Comparison of ENCODE assay signal across 9 mouse cellular contexts in genomic region chr11:53466231-53466971, GRCm38 (mm10). TPM values are rescaled to one million over a fixed set of nuclear protein-coding genes. Genes with fewer than 3 reads are reported as not detected.
DNase-seq lines count a peak whose midpoint lies in the region; ATAC-seq and TF ChIP-seq lines count a peak whose summit lies in the region.
"Had no signal": no experiment of that assay in that cellular context is flagged by ENCODE, and none has a peak within 500 bp of the region (broad histone marks: within the 10 kb centered on the region; RNA-seq: fewer than 3 reads in every experiment).

No protein-coding gene starts in this region.

- TF ChIP-seq EP300 in heart, adult 2 months (IDR thresholded peaks at IDR 0.05; ENCODE audit: insufficient read depth, low read depth, low read length): no peak

- intact Hi-C loops in heart, adult 2 months (cut with DNase I): loop anchor here (5.0 kb wide), 2 partner anchors 54 to 101 kb away; partner anchors contain the start of gene Kif3a

- TF ChIP-seq CTCF in heart, adult 2 months (IDR thresholded peaks at IDR 0.05): peak; percentile 97

- peaks cover 12% of the 10 kb centered on the region for H3K9me3 ChIP-seq in erythroblast, embryonic 14.5 days (ENCODE audit: control insufficient read depth, low read length)
- no peaks in the 10 kb centered on the region for H3K9me3 ChIP-seq in embryonic facial prominence, embryonic 12.5 days
- no peaks in the 10 kb centered on the region for H3K9me3 ChIP-seq in limb, embryonic 11.5 days (ENCODE audit: control insufficient read depth, low read length)
- H3K9me3 ChIP-seq in midbrain, embryonic 11.5 days (ENCODE audit: control insufficient read depth, low read length): no peaks in the 10 kb centered on the region

- H3K4me3 ChIP-seq in erythroblast, embryonic 14.5 days (replicated peaks): peak overlapping the region; percentile 38
- peak overlapping the region; percentile 27 for H3K4me3 ChIP-seq in embryonic facial prominence, embryonic 12.5 days
- peak overlapping the region; percentile 36; the same call in 1 of the 2 replicates for H3K4me3 ChIP-seq in heart, adult 2 months
- peak overlapping the region; percentile 20; the same call in 1 of the 2 replicates for H3K4me3 ChIP-seq in limb, embryonic 11.5 days (ENCODE audit: low read depth, low read length)
- H3K4me3 ChIP-seq in midbrain, embryonic 11.5 days (ENCODE audit: low read depth, low read length): 0 out of 2 replicates have a peak overlapping the region, but pooled peaks have one; percentile 6

- peaks cover 39% of the 10 kb centered on the region for H3K4me1 ChIP-seq in erythroblast, embryonic 14.5 days (ENCODE audit: control insufficient read depth)
- peaks cover 28% of the 10 kb centered on the region for H3K4me1 ChIP-seq in embryonic facial prominence, embryonic 12.5 days
- peaks cover 3% of the 10 kb centered on the region; the same call in 1 of the 2 replicates for H3K4me1 ChIP-seq in heart, adult 2 months (ENCODE audit: control insufficient read depth, insufficient read depth, low read length)
- peaks cover 10% of the 10 kb centered on the region for H3K4me1 ChIP-seq in limb, embryonic 11.5 days (ENCODE audit: control insufficient read depth, insufficient read depth, low read length)
- peaks cover 13% of the 10 kb centered on the region for H3K4me1 ChIP-seq in midbrain, embryonic 11.5 days (ENCODE audit: control insufficient read depth, insufficient read depth, low read length)

- peak overlapping the region; percentile 30; the same call in 1 of the 2 replicates for H3K9ac ChIP-seq in embryonic facial prominence, embryonic 12.5 days
- peak overlapping the region; percentile 57 for H3K9ac ChIP-seq in heart, adult 2 months (ENCODE audit: low read depth, low read length)
- peak overlapping the region; percentile 52 for H3K9ac ChIP-seq in limb, embryonic 11.5 days (ENCODE audit: low read length)
- H3K9ac ChIP-seq in midbrain, embryonic 11.5 days (ENCODE audit: low read length): peak overlapping the region; percentile 46; the same call in 1 of the 2 replicates

- peak; percentile 74 to 85 for DNase-seq in heart, adult 2 months
- DNase-seq in kidney, adult 18-20 months: peak; percentile 81
- DNase-seq in limb, embryonic 11.5 days (ENCODE audit: low spot score): peak; percentile 92
- DNase-seq in midbrain, embryonic 11.5 days (ENCODE audit: low spot score, missing footprints): peak; percentile 98
- DNase-seq in skeletal muscle tissue, adult 2 months (ENCODE audit: low read depth, low spot score): peak; percentile 57

- peaks cover 98% of the 10 kb centered on the region for H3K27me3 ChIP-seq in erythroblast, embryonic 14.5 days (ENCODE audit: control insufficient read depth)
- peaks cover 86% of the 10 kb centered on the region for H3K27me3 ChIP-seq in embryonic facial prominence, embryonic 12.5 days
- H3K27me3 ChIP-seq in heart, adult 2 months (ENCODE audit: control insufficient read depth, insufficient read depth, low read length): 0 out of 2 replicates have a peak, but pooled peaks cover 2% of the 10 kb centered on the region
- H3K27me3 ChIP-seq in limb, embryonic 11.5 days (ENCODE audit: control insufficient read depth, insufficient read depth, low read length): peaks cover 49% of the 10 kb centered on the region
- H3K27me3 ChIP-seq in midbrain, embryonic 11.5 days (ENCODE audit: control insufficient read depth, insufficient read depth, low read length): peaks cover 75% of the 10 kb centered on the region

- TF ChIP-seq POLR2A in heart, adult 2 months (IDR thresholded peaks at IDR 0.05; ENCODE audit: insufficient read depth, low read depth, low read length): no peak

- H3K4me2 ChIP-seq in embryonic facial prominence, embryonic 12.5 days (replicated peaks): peak overlapping the region; percentile 42
- H3K4me2 ChIP-seq in limb, embryonic 11.5 days (ENCODE audit: low read depth, severe bottlenecking): peak overlapping the region; percentile 43
- peak overlapping the region; percentile 42 for H3K4me2 ChIP-seq in midbrain, embryonic 11.5 days

- ATAC-seq in erythroblast, adult 5-6 weeks (replicated peaks; ENCODE audit: low FRiP score, poor library complexity, severe bottlenecking): no peak
- ATAC-seq in embryonic facial prominence, embryonic 12.5 days (ENCODE audit: insufficient number of reproducible peaks, insufficient read depth, low FRiP score, low TSS enrichment): 0 out of 2 replicates have a peak, but pooled peaks have one; percentile 8
- ATAC-seq in limb, embryonic 11.5 days (ENCODE audit: insufficient number of reproducible peaks, low FRiP score, low TSS enrichment, low read depth): 0 out of 2 replicates have a peak, but pooled peaks have one; percentile 14
- ATAC-seq in midbrain, embryonic 11.5 days (ENCODE audit: low FRiP score): peak; percentile 60; the same call in 1 of the 2 replicates

- H3K36me3 ChIP-seq in erythroblast, embryonic 14.5 days (ENCODE audit: control insufficient read depth): no peaks in the 10 kb centered on the region
- no peaks in the 10 kb centered on the region for H3K36me3 ChIP-seq in embryonic facial prominence, embryonic 12.5 days
- H3K36me3 ChIP-seq in heart, adult 2 months (ENCODE audit: control insufficient read depth, insufficient read depth, low read length): no peaks in the 10 kb centered on the region
- H3K36me3 ChIP-seq in limb, embryonic 11.5 days (ENCODE audit: control insufficient read depth, insufficient read depth, low read length): no peaks in the 10 kb centered on the region
- no peaks in the 10 kb centered on the region for H3K36me3 ChIP-seq in midbrain, embryonic 11.5 days (ENCODE audit: control insufficient read depth, insufficient read depth, low read length)

- 6% methylated on average over 40 of the region's 40 CpGs for WGBS in embryonic facial prominence, embryonic 12.5 days
- WGBS in heart, adult 2 months: 12% methylated on average over 40 of the region's 40 CpGs
- WGBS in limb, embryonic 11.5 days: 5% methylated on average over 40 of the region's 40 CpGs
- WGBS in midbrain, embryonic 11.5 days: 3% methylated on average over 40 of the region's 40 CpGs

- H3K79me2 ChIP-seq in heart, adult 2 months (replicated peaks; ENCODE audit: control insufficient read depth, insufficient read depth, low read length): no peaks in the 10 kb centered on the region

- H3K27ac ChIP-seq in embryonic facial prominence, embryonic 12.5 days: no peak overlapping the region
- H3K27ac ChIP-seq in heart, adult 2 months: no peak overlapping the region
- no peak overlapping the region for H3K27ac ChIP-seq in limb, embryonic 11.5 days (replicated peaks; ENCODE audit: low read depth, low read length)
- no peak overlapping the region for H3K27ac ChIP-seq in midbrain, embryonic 11.5 days (ENCODE audit: low read depth, low read length)

RNA-seq across cellular contexts. Expression of gene Gm9837, which starts 3.9 kb away (rescaled TPM):
- polyA plus RNA-seq in erythroblast, embryonic 14.5 days (2012): not detected in 2 replicates
- not detected in 2 replicates for total RNA-seq in erythroblast, adult 5-6 weeks (2015; ENCODE audit: low replicate concordance)
- not detected in 2 replicates for total RNA-seq in erythroblast, adult 5-6 weeks (2017; ENCODE audit: low replicate concordance)
- not detected in 2 replicates for polyA plus RNA-seq in embryonic facial prominence, embryonic 12.5 days (2016; fragmentation: Nextera tagmentation; extraction: Ambion mirVana)
- not detected for total RNA-seq in heart, adult 2 months (2021)
- polyA plus RNA-seq in heart, adult 2 months (2012; rRNA removed): not detected in 2 replicates
- polyA plus RNA-seq in limb, embryonic 11.5 days (2014; fragmentation: Nextera tagmentation; extraction: Ambion mirVana): not detected in 2 replicates
- not detected in 2 replicates for polyA plus RNA-seq in midbrain, embryonic 11.5 days (2014; fragmentation: Nextera tagmentation; extraction: Ambion mirVana)
- total RNA-seq: neutrophil, adult 5-6 weeks had no signal

RNA-seq across cellular contexts. Expression of gene Shroom1, which starts 9.4 kb away (rescaled TPM):
- not detected in 2 replicates for polyA plus RNA-seq in erythroblast, embryonic 14.5 days (2012)
- total RNA-seq in erythroblast, adult 5-6 weeks (2015; ENCODE audit: low replicate concordance): not detected in 2 replicates
- not detected in 2 replicates for total RNA-seq in erythroblast, adult 5-6 weeks (2017; ENCODE audit: low replicate concordance)
- 5.9 and 6.5 TPM in 2 replicates for polyA plus RNA-seq in embryonic facial prominence, embryonic 12.5 days (2016; fragmentation: Nextera tagmentation; extraction: Ambion mirVana)
- under 1 TPM; 0.34 to 0.91 TPM for total RNA-seq in heart, adult 2 months (2021)
- 0.53 and 0.80 TPM in 2 replicates for polyA plus RNA-seq in heart, adult 2 months (2012; rRNA removed)
- polyA plus RNA-seq in limb, embryonic 11.5 days (2014; fragmentation: Nextera tagmentation; extraction: Ambion mirVana): 4.6 and 4.7 TPM in 2 replicates
- 1.6 and 1.9 TPM in 2 replicates for polyA plus RNA-seq in midbrain, embryonic 11.5 days (2014; fragmentation: Nextera tagmentation; extraction: Ambion mirVana)
- total RNA-seq: neutrophil, adult 5-6 weeks had no signal

RNA-seq across cellular contexts. Expression of gene Gm10447, which starts 9.5 kb away (rescaled TPM):
- not detected in 2 replicates for polyA plus RNA-seq in erythroblast, embryonic 14.5 days (2012)
- not detected in 2 replicates for total RNA-seq in erythroblast, adult 5-6 weeks (2015; ENCODE audit: low replicate concordance)
- total RNA-seq in erythroblast, adult 5-6 weeks (2017; ENCODE audit: low replicate concordance): not detected in 2 replicates
- polyA plus RNA-seq in embryonic facial prominence, embryonic 12.5 days (2016; fragmentation: Nextera tagmentation; extraction: Ambion mirVana): 0.22 and 0.27 TPM in 2 replicates
- not detected for total RNA-seq in heart, adult 2 months (2021)
- not detected in 2 replicates for polyA plus RNA-seq in heart, adult 2 months (2012; rRNA removed)
- polyA plus RNA-seq in limb, embryonic 11.5 days (2014; fragmentation: Nextera tagmentation; extraction: Ambion mirVana): 0.08 TPM in 1 of 2 replicates, not detected in the other
- not detected in 2 replicates for polyA plus RNA-seq in midbrain, embryonic 11.5 days (2014; fragmentation: Nextera tagmentation; extraction: Ambion mirVana)
- total RNA-seq: neutrophil, adult 5-6 weeks had no signal

RNA-seq across cellular contexts. Expression of gene Gm9945, which starts 13.6 kb away (rescaled TPM):
- not detected in 2 replicates for polyA plus RNA-seq in erythroblast, embryonic 14.5 days (2012)
- 2.3 and 2.5 TPM in 2 replicates for total RNA-seq in erythroblast, adult 5-6 weeks (2015; ENCODE audit: low replicate concordance)
- total RNA-seq in erythroblast, adult 5-6 weeks (2017; ENCODE audit: low replicate concordance): 5.2 and 6.7 TPM in 2 replicates
- polyA plus RNA-seq in embryonic facial prominence, embryonic 12.5 days (2016; fragmentation: Nextera tagmentation; extraction: Ambion mirVana): 0.25 TPM in 1 of 2 replicates, not detected in the other
- not detected for total RNA-seq in heart, adult 2 months (2021)
- not detected in 2 replicates for polyA plus RNA-seq in heart, adult 2 months (2012; rRNA removed)
- not detected in 2 replicates for polyA plus RNA-seq in limb, embryonic 11.5 days (2014; fragmentation: Nextera tagmentation; extraction: Ambion mirVana)
- 0.15 TPM in 1 of 2 replicates, not detected in the other for polyA plus RNA-seq in midbrain, embryonic 11.5 days (2014; fragmentation: Nextera tagmentation; extraction: Ambion mirVana)
- total RNA-seq: neutrophil, adult 5-6 weeks had no signal

RNA-seq across cellular contexts. Expression of gene Sowaha, which starts 13.7 kb away (rescaled TPM):
- polyA plus RNA-seq in erythroblast, embryonic 14.5 days (2012): 9.4 and 11.2 TPM in 2 replicates
- total RNA-seq in erythroblast, adult 5-6 weeks (2015; ENCODE audit: low replicate concordance): 178 and 210 TPM in 2 replicates
- 298 and 357 TPM in 2 replicates for total RNA-seq in erythroblast, adult 5-6 weeks (2017; ENCODE audit: low replicate concordance)
- 1.6 and 2.4 TPM in 2 replicates for polyA plus RNA-seq in embryonic facial prominence, embryonic 12.5 days (2016; fragmentation: Nextera tagmentation; extraction: Ambion mirVana)
- under 1 TPM; 0.05 to 0.34 TPM for total RNA-seq in heart, adult 2 months (2021)
- polyA plus RNA-seq in heart, adult 2 months (2012; rRNA removed): 0.03 and 0.10 TPM in 2 replicates
- 0.08 and 0.20 TPM in 2 replicates for polyA plus RNA-seq in limb, embryonic 11.5 days (2014; fragmentation: Nextera tagmentation; extraction: Ambion mirVana)
- polyA plus RNA-seq in midbrain, embryonic 11.5 days (2014; fragmentation: Nextera tagmentation; extraction: Ambion mirVana): 0.05 and 0.15 TPM in 2 replicates
- total RNA-seq: neutrophil, adult 5-6 weeks had no signal
